Mouse (Mus musculus): ENCODE measurements at regions not wholly inside any gene's neighbourhood (a gene's known extent, or its start where the extent isn't known, plus 50 kb on each side); places are given as distances from the start of the nearest gene placed in this dataset.

GRCm38 (mm10) chr3:143939068-143939709 is 265.8 kb downstream of the Lmo4 start:
- no peak for DNase-seq

- DNase-seq = no peak
Measured at GRCm38 (mm10) chr3:143925322-143925721, 279.7 kb downstream of the Lmo4 start.

GRCm38 (mm10) chr3:143919744-143920143 is 285.3 kb downstream of the Lmo4 start:
- DNase-seq = no peak

- no peak for DNase-seq
Measured at GRCm38 (mm10) chr3:143914341-143915217, 290.4 kb downstream of the Lmo4 start.

GRCm38 (mm10) chr3:143913044-143913574 is 291.9 kb downstream of the Lmo4 start:
- no peak for DNase-seq

GRCm38 (mm10) chr3:143912433-143912832 is 292.6 kb downstream of the Lmo4 start:
- peak; percentile 44 for DNase-seq

GRCm38 (mm10) chr3:143909341-143909740 is 295.7 kb downstream of the Lmo4 start:
- no peak for DNase-seq

- no peak for DNase-seq
Measured at GRCm38 (mm10) chr3:143903421-143903820, 301.6 kb downstream of the Lmo4 start.

- no peak for DNase-seq
Measured at GRCm38 (mm10) chr3:143880813-143881212, 324.2 kb downstream of the Lmo4 start.

GRCm38 (mm10) chr3:143873876-143874275 is 331.1 kb downstream of the Lmo4 start:
- DNase-seq = no peak

GRCm38 (mm10) chr3:143866521-143866920 is 338.5 kb downstream of the Lmo4 start:
- DNase-seq = no peak

GRCm38 (mm10) chr3:143865626-143866025 is 339.4 kb downstream of the Lmo4 start:
- no peak for DNase-seq

- no peak for DNase-seq
Measured at GRCm38 (mm10) chr3:143864490-143864889, 340.5 kb downstream of the Lmo4 start.

GRCm38 (mm10) chr3:143862531-143862930 is 342.5 kb downstream of the Lmo4 start:
- no peak for DNase-seq

GRCm38 (mm10) chr3:143861866-143862265 is 343.2 kb downstream of the Lmo4 start:
- DNase-seq = no peak

GRCm38 (mm10) chr3:143835611-143836240 is 369.3 kb downstream of the Lmo4 start:
- no peak for DNase-seq

- no peak for DNase-seq
Measured at GRCm38 (mm10) chr3:143834725-143835124, 370.3 kb downstream of the Lmo4 start.

- no peak for DNase-seq
Measured at GRCm38 (mm10) chr3:143823395-143823777, 381.6 kb downstream of the Lmo4 start.

GRCm38 (mm10) chr3:143822564-143823394 is 382.2 kb downstream of the Lmo4 start:
- DNase-seq = no peak

- no peak for DNase-seq
Measured at GRCm38 (mm10) chr3:143807544-143807943, 397.5 kb downstream of the Lmo4 start.

GRCm38 (mm10) chr3:143806940-143807339 is 398.1 kb downstream of the Lmo4 start:
- no peak for DNase-seq

GRCm38 (mm10) chr3:143797850-143798249 is 407.2 kb downstream of the Lmo4 start:
- DNase-seq = no peak

GRCm38 (mm10) chr3:143790905-143791304 is 414.1 kb downstream of the Lmo4 start:
- DNase-seq = no peak

Measured in layer of hippocampus, adult 9-11 months (tissue).